24 mouse cellular contexts compared by ENCODE assay signal in genomic region chr13:74122632-74123031, GRCm38 (mm10). TPM values are rescaled to one million over a fixed set of nuclear protein-coding genes. Genes with fewer than 3 reads are reported as not detected.
DNase-seq lines count a peak whose midpoint lies in the region; ATAC-seq lines count a peak whose summit lies in the region.
"Had no signal": no experiment of that assay in that cellular context is flagged by ENCODE, and none has a peak within 500 bp of the region (broad histone marks: within the 10 kb centered on the region; RNA-seq: fewer than 3 reads in every experiment).

No protein-coding gene starts in this region.

- ATAC-seq in forebrain, embryonic 11.5 days (replicated peaks; ENCODE audit: low FRiP score): no peak
- ATAC-seq in forebrain, embryonic 14.5 days: no peak
- ATAC-seq: CD4-positive, CD25-positive, alpha-beta regulatory T cell, adult 4 months; forebrain, embryonic 13.5 days; forebrain, postnatal 0 days had no signal

- H3K4me2 ChIP-seq in forebrain, embryonic 11.5 days (ENCODE audit: low read depth, low read length, severe bottlenecking): no peak overlapping the region
- H3K4me2 ChIP-seq in forebrain, embryonic 14.5 days (ENCODE audit: low read length): no peak overlapping the region
- H3K4me2 ChIP-seq: embryonic facial prominence, embryonic 13.5 days; forebrain, embryonic 13.5 days; heart, embryonic 11.5 days; hindbrain, embryonic 12.5 days had no signal

- no peaks in the 10 kb centered on the region for H3K36me3 ChIP-seq in forebrain, embryonic 11.5 days (ENCODE audit: control insufficient read depth, insufficient read depth, low read length)
- H3K36me3 ChIP-seq in forebrain, embryonic 14.5 days (ENCODE audit: control insufficient read depth, insufficient read depth, low read length): no peaks in the 10 kb centered on the region
- H3K36me3 ChIP-seq: embryonic facial prominence, embryonic 10.5 days; embryonic facial prominence, embryonic 13.5 days; hindbrain, embryonic 12.5 days; hindbrain, embryonic 15.5 days had no signal

- no peaks in the 10 kb centered on the region for H3K4me1 ChIP-seq in forebrain, embryonic 11.5 days (replicated peaks; ENCODE audit: control insufficient read depth, insufficient read depth, low read length)
- peaks cover 3% of the 10 kb centered on the region; the same call in 1 of the 2 replicates for H3K4me1 ChIP-seq in forebrain, embryonic 14.5 days (ENCODE audit: control insufficient read depth, insufficient read depth, low read length)

- 78% methylated on average over 3 of the region's 3 CpGs for WGBS in forebrain, embryonic 11.5 days
- 68% methylated on average over 3 of the region's 3 CpGs for WGBS in forebrain, embryonic 14.5 days

- DNase-seq in forebrain, embryonic 11.5 days (ENCODE audit: low spot score): peak; percentile 47
- DNase-seq in forebrain, embryonic 14.5 days (ENCODE audit: low spot score): no peak
- peak; percentile 38 to 39 for DNase-seq in kidney, adult 8-10 months
- DNase-seq in kidney, postnatal 4 days: no peak
- peak; percentile 40 to 52 for DNase-seq in kidney, postnatal 25 days
- DNase-seq in kidney, adult 11 months: no peak
- DNase-seq in right cerebral cortex, adult 18-20 months: no peak
- DNase-seq: adrenal gland, postnatal 25 days; cerebellum, adult 11-12 months; cerebellum, adult 8-10 months; cerebellum, postnatal 10 days; cerebellum, postnatal 36 days; embryo, embryonic 11 days; forebrain, postnatal 0 days; gastrocnemius, adult 2 months; gastrocnemius, postnatal 14 days had no signal

- H3K4me3 ChIP-seq in forebrain, embryonic 11.5 days (ENCODE audit: low read depth, low read length): no peak overlapping the region
- H3K4me3 ChIP-seq in forebrain, embryonic 14.5 days (ENCODE audit: low read depth, low read length): no peak overlapping the region
- H3K4me3 ChIP-seq: embryonic facial prominence, embryonic 10.5 days; embryonic facial prominence, embryonic 13.5 days; erythroblast, embryonic 14.5 days; forebrain, embryonic 13.5 days; gastrocnemius, adult 2 months; hindbrain, embryonic 12.5 days; hindbrain, embryonic 15.5 days had no signal

- H3K27me3 ChIP-seq in forebrain, embryonic 11.5 days (ENCODE audit: control insufficient read depth, insufficient read depth, low read length): peaks cover 21% of the 10 kb centered on the region
- H3K27me3 ChIP-seq in forebrain, embryonic 14.5 days (replicated peaks; ENCODE audit: control insufficient read depth, insufficient read depth, low read length): peaks cover 25% of the 10 kb centered on the region

- H3K9ac ChIP-seq in forebrain, embryonic 11.5 days (ENCODE audit: low read length): no peak overlapping the region
- H3K9ac ChIP-seq in forebrain, embryonic 14.5 days (ENCODE audit: low read length): no peak overlapping the region
- H3K9ac ChIP-seq: embryonic facial prominence, embryonic 13.5 days; forebrain, embryonic 13.5 days; forebrain, postnatal 0 days; hindbrain, embryonic 12.5 days; hindbrain, embryonic 15.5 days had no signal

- no peaks in the 10 kb centered on the region for H3K9me3 ChIP-seq in forebrain, embryonic 11.5 days (ENCODE audit: control insufficient read depth, low read length)
- no peaks in the 10 kb centered on the region for H3K9me3 ChIP-seq in forebrain, embryonic 14.5 days (replicated peaks; ENCODE audit: control insufficient read depth, low read length)
- H3K9me3 ChIP-seq: embryonic facial prominence, embryonic 10.5 days; embryonic facial prominence, embryonic 13.5 days; forebrain, embryonic 13.5 days; hindbrain, embryonic 12.5 days; hindbrain, embryonic 15.5 days had no signal

- no peak overlapping the region for H3K27ac ChIP-seq in forebrain, embryonic 11.5 days (ENCODE audit: low read depth, low read length)
- H3K27ac ChIP-seq in forebrain, embryonic 14.5 days (ENCODE audit: low read depth, low read length): no peak overlapping the region
- H3K27ac ChIP-seq: embryonic facial prominence, embryonic 10.5 days; embryonic facial prominence, embryonic 13.5 days; forebrain, embryonic 13.5 days; gastrocnemius, adult 2 months; hindbrain, embryonic 12.5 days; hindbrain, embryonic 15.5 days had no signal

RNA-seq across cellular contexts. Expression of gene Slc9a3, which starts 1.4 kb away (rescaled TPM):
- polyA plus RNA-seq in forebrain, embryonic 11.5 days (2014; fragmentation: Nextera tagmentation; extraction: Ambion mirVana): not detected in 2 replicates
- polyA plus RNA-seq in forebrain, embryonic 14.5 days (2014; fragmentation: Nextera tagmentation; extraction: Ambion mirVana): 0.04 TPM in 1 of 2 replicates, not detected in the other
- polyA plus RNA-seq: CD4-positive, CD25-positive, alpha-beta regulatory T cell, adult 4 months; embryonic facial prominence, embryonic 13.5 days; erythroblast, embryonic 14.5 days; heart, embryonic 11.5 days; hindbrain, embryonic 12.5 days had no signal

Comparison
In these comparisons a context has a peak if more than half of its experiments do, and no peak if none do; other contexts are left out.
1. DNase-seq: peak in forebrain, embryonic 11.5 days (single experiment), kidney, adult 8-10 months (2 of 2) and kidney, postnatal 25 days (2 of 2); none in forebrain, embryonic 14.5 days (single experiment), kidney, postnatal 4 days (0 of 2), kidney, adult 11 months (single experiment) and right cerebral cortex, adult 18-20 months (single experiment).